Mouse (Mus musculus): ENCODE measurements around the gene Pla2g5.
"Not testable (repeated sequence)": the region's sequence is repeated elsewhere in the genome, so short reads cannot be mapped to it uniquely, and the experiment has no call there.

Pla2g5 gene

DNA sequence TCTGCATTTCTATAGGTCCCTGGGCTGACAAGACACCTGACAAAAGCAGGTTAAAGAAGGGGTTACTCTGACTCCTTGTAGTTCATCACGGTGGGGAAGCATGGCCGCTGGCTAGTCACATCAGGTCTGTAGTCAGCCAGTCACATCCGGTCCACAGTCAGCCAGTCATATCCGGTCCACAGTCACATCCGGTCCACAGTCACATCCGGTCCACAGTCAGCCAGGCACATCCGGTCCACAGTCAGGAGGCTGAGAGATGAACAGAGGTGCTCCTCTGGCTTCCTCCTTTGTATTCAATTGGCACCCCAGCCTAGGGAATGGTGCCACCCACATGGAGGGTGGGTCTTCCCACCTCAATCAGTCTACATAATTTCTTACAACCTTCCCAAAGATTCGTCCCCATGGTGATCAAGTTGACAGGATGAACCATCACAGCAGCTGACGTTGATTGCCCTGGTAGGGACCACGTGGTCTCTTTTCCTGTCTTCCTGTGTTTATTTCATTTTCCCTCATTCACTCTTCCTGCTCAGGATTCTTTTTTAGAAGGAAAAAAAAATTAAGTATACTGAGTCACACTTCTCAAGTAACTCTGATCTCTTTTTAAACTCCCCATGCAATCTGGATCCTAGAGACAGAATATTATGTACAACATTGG, at the start of gene Pla2g5:
TSS of gene Pla2g5 (minus strand) at position 139 of the 655 bp plus-strand sequence.
- no peak for ATAC-seq (ENCODE audit: low TSS enrichment)

- no peak for ATAC-seq (ENCODE audit: low TSS enrichment)
Measured at GRCm38 (mm10) chr4:138905624-138906337, 42.5 kb upstream of the Pla2g5 start.

- peak; percentile 39; the same call in 1 of the 2 replicates for ATAC-seq (ENCODE audit: low TSS enrichment)
Measured at GRCm38 (mm10) chr4:138899361-138899760, 36.1 kb upstream of the Pla2g5 start.

DNA sequence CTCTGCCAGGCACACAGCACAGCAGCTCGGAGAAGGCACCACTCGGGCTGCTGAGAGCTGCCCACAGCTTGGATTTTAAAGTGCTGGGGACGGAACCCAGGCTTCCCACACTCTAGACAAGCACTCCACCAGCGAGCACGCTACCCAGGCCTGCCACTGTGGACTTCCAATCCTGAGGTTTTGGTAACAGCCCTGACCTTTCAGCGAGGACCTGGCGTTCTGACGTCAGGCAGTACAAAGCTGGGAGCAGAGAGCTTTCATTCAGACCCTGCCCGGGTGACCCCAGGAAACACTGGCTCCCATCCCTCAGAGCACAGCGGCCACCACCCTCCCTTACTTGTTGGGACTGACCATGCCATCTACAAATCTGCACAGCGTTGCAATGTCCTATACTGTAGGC, 30.5 kb upstream of the Pla2g5 start:
- ATAC-seq (ENCODE audit: low TSS enrichment): peak; percentile 27; the same call in 1 of the 2 replicates

GRCm38 (mm10) chr4:138892655-138893054, 29.4 kb upstream of the Pla2g5 start:
- no peak for ATAC-seq (ENCODE audit: low TSS enrichment)

- peak; percentile 50; the same call in 1 of the 2 replicates for ATAC-seq (ENCODE audit: low TSS enrichment)
Measured at GRCm38 (mm10) chr4:138889635-138890034, 26.4 kb upstream of the Pla2g5 start.

GRCm38 (mm10) chr4:138889165-138889564, 25.9 kb upstream of the Pla2g5 start:
- ATAC-seq (ENCODE audit: low TSS enrichment): no peak

DNA sequence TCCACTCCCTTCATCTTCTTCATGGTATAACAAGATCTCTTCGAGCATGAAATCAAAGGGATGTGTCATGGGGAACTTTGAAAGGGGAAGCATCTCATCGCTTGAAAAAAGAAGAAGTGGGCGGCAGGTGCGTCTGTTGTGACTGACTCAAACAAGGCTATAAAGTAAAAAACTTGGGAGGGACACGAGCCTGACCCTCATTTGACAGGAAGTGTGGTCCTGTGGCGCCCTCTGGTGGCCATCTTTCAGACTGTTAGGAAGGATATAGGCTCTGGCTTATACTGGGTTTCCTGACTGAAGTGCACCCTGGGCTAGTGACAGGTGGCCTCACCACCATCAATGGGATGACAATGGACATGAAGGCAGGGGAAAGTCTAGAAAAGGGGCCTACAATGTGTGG, 21.0 kb upstream of the Pla2g5 start:
- ATAC-seq (ENCODE audit: low TSS enrichment): peak; percentile 50; the same call in 1 of the 2 replicates

DNA sequence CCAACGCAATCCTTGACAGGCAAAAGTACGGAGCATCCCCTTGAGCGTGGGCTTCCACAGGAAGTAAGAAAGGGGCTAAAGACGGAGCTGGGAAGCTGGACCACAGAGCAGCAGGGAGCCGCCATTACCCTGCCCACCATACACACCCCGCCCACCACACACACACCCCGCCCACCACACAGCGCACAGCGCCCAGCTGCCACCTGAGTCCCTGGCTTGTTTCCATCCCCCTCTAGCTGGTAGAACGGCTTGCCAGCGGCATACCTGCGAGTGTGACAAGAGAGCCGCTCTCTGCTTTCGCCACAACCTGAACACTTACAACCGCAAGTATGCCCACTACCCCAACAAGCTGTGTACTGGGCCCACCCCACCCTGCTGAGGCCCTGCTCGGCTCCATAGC, 18.9 kb upstream of the Pla2g5 start:
- ATAC-seq (ENCODE audit: low TSS enrichment): peak; percentile 26; the same call in 1 of the 2 replicates

GRCm38 (mm10) chr4:138880811-138881584, 17.7 kb upstream of the Pla2g5 start:
- no peak for ATAC-seq (ENCODE audit: low TSS enrichment)

DNA sequence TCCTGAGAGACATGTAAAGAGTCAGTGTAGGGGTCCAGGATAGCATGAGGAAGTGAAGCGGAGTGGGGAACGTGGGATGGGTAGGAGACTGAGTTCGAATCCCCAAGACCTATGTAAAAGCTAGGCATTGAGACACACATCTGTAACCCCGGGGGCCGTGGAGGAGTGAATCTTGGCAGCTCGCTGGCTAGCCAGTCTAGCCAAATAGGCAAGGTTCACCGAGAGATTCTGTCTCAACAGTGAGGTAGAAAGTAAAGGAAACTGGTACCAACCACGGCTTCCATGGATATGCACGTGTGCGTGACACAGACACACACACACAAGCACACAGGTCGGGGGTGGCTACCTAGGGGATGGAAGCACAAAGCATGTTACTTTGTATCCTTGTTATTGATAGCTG, 16.5 kb upstream of the Pla2g5 start:
- no peak for ATAC-seq (ENCODE audit: low TSS enrichment)

GRCm38 (mm10) chr4:138878783-138879182, 15.5 kb upstream of the Pla2g5 start:
- ATAC-seq (ENCODE audit: low TSS enrichment): no peak

GRCm38 (mm10) chr4:138877731-138878130, 14.4 kb upstream of the Pla2g5 start, which contains the start of gene Pla2g2e:
Pla2g2e (plus strand) TSS chr4:138877942.
- ATAC-seq (ENCODE audit: low TSS enrichment): no peak

DNA sequence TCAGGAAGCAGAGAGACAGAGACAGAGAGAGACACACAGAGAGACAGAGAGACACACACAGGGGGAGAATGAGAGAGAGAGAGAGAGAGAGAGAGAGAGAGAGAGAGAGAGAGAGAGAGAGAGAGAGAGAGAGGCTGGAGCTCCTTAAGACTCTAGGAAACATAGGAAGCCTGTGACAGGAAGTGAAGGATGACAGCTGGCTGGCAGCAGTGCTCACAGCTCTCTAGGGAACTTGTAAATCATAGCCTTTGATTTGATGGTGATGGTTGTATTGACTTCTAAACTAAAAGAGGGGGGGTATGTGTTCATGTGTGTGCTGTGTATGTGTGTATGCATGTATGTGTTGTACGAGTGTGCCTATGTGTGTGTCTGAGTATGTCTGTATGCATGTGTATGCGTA, 12.7 kb upstream of the Pla2g5 start:
- ATAC-seq (ENCODE audit: low TSS enrichment): no peak

- ATAC-seq (ENCODE audit: low TSS enrichment): not testable (repeated sequence)
Measured at GRCm38 (mm10) chr4:138875275-138875674, 12.0 kb upstream of the Pla2g5 start.

GRCm38 (mm10) chr4:138873864-138874263, 10.6 kb upstream of the Pla2g5 start, which contains the start of gene Gm13030:
Gm13030 (minus strand) TSS chr4:138873964.
- ATAC-seq (ENCODE audit: low TSS enrichment): no peak

DNA sequence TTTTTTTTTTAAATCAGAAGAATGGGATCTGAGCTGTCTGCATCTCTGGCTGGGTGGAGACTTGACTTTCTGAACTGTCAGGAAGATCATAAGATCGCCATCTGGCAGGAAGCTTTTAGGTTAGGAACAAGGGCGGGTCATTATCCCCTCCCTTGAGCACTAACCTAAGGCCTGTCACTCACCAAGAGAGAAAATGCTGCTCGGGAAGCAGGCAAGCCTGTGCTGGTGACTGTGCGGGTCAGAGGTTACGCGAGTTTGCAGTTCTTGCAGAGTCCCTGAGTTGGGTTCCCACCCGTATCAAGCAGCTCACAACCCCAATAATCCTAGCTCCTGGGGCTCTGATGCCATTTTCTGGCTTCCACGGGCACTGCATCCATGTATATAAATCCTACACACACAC, 5.4 kb upstream of the Pla2g5 start:
- ATAC-seq (ENCODE audit: low TSS enrichment): no peak

GRCm38 (mm10) chr4:138866413-138866812, 3.1 kb upstream of the Pla2g5 start:
- ATAC-seq (ENCODE audit: low TSS enrichment): peak; percentile 38; the same call in 1 of the 2 replicates

GRCm38 (mm10) chr4:138865991-138866390, 2.7 kb upstream of the Pla2g5 start:
- ATAC-seq (ENCODE audit: low TSS enrichment): no peak

- no peak for ATAC-seq (ENCODE audit: low TSS enrichment)
Measured at GRCm38 (mm10) chr4:138865092-138865491, 1.8 kb upstream of the Pla2g5 start.

DNA sequence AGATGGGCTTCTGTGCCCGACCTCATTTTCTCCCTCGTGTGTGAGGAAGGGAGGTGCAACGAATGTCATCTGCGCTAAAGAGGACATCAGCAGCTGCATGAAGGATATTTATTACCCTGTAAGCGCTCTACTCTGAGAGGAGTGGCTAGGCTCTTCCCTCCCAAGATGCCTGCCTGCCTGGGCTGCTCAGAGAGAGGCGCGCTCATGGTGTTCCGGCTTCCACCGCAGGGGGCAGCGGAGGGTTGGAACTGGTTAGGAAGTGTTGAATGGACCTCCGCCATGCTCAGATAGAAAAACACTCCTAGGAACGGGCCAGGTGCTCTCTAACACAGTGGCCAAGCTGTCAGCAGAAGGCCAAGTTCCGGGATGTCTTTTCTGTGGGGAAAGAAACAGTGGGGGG, 3.6 kb downstream of the Pla2g5 start:
- peak; percentile 47 for ATAC-seq (ENCODE audit: low TSS enrichment)

- ATAC-seq (ENCODE audit: low TSS enrichment): 0 out of 2 replicates have a peak, but pooled peaks have one; percentile 19
Measured at GRCm38 (mm10) chr4:138859245-138859644, 4.0 kb downstream of the Pla2g5 start.
